Mouse (Mus musculus) thymus, adult 2 months (tissue): ENCODE results near the gene Pde1c.
"Not testable (repeated sequence)": the region's sequence is repeated elsewhere in the genome, so short reads cannot be mapped to it uniquely, and the experiment has no call there.

Source experiments
- CTCF ChIP-seq: fragments of 200-500 bp; IDR thresholded peaks from 2 replicates; pipeline ENCODE4 v1.5.1; 2012; ENCODE audit warnings: mild to moderate bottlenecking, control low read depth, low read length, moderate library complexity, borderline replicate concordance; ENCODE audit not compliant: control insufficient read depth, poor library complexity, insufficient read depth; ENCODE audit errors: extremely low read depth
- POLR2A ChIP-seq: fragments of 200-500 bp; IDR thresholded peaks from 2 replicates; pipeline ENCODE4 v1.6.1; 2012; ENCODE audit warnings: mild to moderate bottlenecking, low read length, control low read depth, moderate library complexity; ENCODE audit not compliant: control insufficient read depth, poor library complexity, insufficient read depth; ENCODE audit errors: extremely low read depth

GRCm38 (mm10) chr6:56609529-56609928, 40.6 kb upstream of the Pde1c start:
- TF ChIP-seq CTCF, POLR2A: not testable (repeated sequence)
